Mouse (Mus musculus) kidney, adult 10 weeks (tissue): ENCODE results near the gene Defa26. TPM values are rescaled to one million over a fixed set of nuclear protein-coding genes. Genes with fewer than 3 reads are reported as not detected.

Source experiments
- polyA plus RNA-seq: library from polyadenylated mRNA; stranded (reverse); fragments of 350-450 nt; fragmentation: Illumina TruSeq; extraction: RNeasy Lipid Tissue Mini Kit (QIAGEN cat#74804); gene quantifications from one replicate; pipeline ENCODE4 v1.2.3, GENCODE M21; 2014; ENCODE audit warnings: low read depth, low replicate concordance

The Defa26 gene
- not detected for polyA plus RNA-seq

DNA sequence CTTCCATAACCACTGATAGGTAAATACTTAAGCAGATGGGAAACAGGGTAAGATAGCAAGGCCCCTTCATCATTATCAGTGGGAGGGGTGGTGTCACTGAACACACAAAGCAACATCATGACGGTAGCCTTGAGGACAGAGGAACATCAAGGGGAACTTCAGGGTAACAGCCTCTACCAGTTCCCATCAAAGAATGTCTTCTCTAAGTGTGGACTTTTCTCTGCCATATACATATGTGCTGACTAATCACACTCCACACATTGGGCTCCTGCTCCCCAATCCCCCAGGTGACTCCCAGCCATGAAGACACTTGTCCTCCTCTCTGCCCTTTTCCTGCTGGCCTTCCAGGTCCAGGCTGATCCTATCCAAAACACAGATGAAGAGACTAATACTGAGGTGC is at the start of gene Defa26:
TSS of gene Defa26 (plus strand) at position 301 of the 400 bp plus-strand sequence.

DNA sequence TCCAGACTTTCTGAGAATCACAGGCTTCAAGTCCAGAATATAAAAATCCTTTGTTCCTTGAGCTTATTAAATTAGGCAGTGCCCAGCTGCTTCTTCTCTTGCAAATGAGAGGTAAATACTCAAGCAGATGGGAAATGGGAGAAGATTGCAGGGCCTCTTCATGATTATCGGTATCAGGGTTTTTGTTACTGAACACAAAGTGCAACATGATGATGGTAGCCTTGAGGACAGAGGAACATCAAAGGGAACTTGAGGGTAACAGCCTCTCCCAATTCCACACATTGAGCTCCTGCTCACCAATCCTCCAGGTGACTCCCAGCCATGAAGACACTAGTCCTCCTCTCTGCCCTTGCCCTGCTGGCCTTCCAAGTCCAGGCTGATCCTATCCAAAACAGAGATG is 35.3 kb upstream of the Defa26 start, which contains the start of gene Defa28:
TSS of gene Defa28 (plus strand) at position 301 of the 400 bp plus-strand sequence.

DNA sequence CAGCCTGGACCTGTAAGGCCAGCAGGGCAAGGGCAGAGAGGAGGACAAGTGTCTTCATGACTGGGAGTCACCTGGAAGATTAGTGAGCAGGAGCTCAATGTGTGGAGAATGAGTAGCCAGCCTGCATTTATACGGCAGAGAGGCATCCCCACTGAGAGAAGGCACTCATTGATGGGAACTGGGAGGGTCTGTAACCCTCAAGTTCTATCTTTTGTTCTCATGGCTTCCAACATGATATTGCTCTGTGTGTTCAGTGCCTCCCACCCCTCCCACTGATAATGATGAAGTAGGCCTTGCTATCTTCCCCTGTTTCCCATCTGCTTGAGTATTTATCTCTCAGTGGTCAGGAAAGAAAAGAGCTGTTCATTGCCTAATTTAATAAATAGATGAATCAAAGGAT is 23.6 kb upstream of the Defa26 start, which contains the start of gene Gm7861:
TSS of gene Gm7861 (minus strand) at position 101 of the 400 bp plus-strand sequence.

DNA sequence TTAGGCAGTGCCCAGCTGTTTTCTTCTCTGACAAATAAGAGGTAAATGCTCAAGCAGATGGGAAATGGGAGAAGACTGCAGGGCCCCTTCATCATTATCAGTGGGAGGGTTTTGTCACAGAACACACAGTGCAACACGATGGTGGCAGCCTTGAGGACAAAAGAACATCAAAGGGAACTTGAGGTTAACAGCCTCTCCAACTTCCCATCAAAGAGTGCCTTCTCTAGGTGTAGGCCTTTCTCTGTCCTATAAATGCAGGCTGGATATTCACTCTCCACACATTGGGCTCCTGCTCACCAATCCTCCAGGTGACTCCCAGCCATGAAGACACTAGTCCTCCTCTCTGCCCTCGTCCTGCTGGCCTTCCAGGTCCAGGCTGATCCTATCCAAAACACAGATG is 37.5 kb downstream of the Defa26 start, which contains the start of gene Defa17:
TSS of gene Defa17 (plus strand) at position 301 of the 400 bp plus-strand sequence.

DNA sequence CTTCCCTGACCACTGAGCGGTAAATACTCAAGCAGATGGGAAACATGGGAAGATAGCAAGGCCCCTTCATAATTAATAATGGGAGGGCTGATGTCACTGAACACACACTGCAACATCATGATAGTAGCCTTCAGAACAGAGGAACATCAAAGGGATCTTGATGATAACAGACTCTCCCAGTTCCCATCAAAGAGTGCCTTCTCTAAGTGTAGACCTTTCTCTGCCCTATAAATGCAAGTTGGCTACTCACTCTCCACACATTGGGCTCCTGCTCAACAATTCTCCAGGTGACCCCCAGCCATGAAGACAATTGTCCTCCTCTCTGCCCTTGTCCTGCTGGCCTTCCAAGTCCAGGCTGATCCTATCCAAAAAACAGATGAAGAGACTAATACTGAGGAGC is 47.5 kb downstream of the Defa26 start, which contains the start of gene Defa34:
TSS of gene Defa34 (plus strand) at position 301 of the 400 bp plus-strand sequence.

Other genes starting within 250 kb of the Defa26 start
- not detected for gene Defa2, start 239.7 kb upstream of the Defa26 start, polyA plus RNA-seq
- not detected for gene Defa33, start 226.4 kb upstream of the Defa26 start, polyA plus RNA-seq
- gene Defa36, start 190.8 kb upstream of the Defa26 start, polyA plus RNA-seq = not detected
- gene Gm7849, start 161.6 kb upstream of the Defa26 start, polyA plus RNA-seq = not detected
- not detected for gene Defa20, start 108.9 kb upstream of the Defa26 start, polyA plus RNA-seq
- not detected for gene Defa32, start 89.2 kb upstream of the Defa26 start, polyA plus RNA-seq
- gene Defa37, start 52.8 kb upstream of the Defa26 start, polyA plus RNA-seq = not detected
- not detected for gene Defa28, start 35.2 kb upstream of the Defa26 start, polyA plus RNA-seq
- gene Gm7861, start 23.7 kb upstream of the Defa26 start, polyA plus RNA-seq = not detected
- not detected for gene Defa17, start 37.6 kb downstream of the Defa26 start, polyA plus RNA-seq
- gene Defa34, start 47.6 kb downstream of the Defa26 start, polyA plus RNA-seq = not detected
- not detected for gene AY761184, start 85.5 kb downstream of the Defa26 start, polyA plus RNA-seq
- gene Defa24, start 116.3 kb downstream of the Defa26 start, polyA plus RNA-seq = not detected
- gene Defb50, start 205.4 kb downstream of the Defa26 start, polyA plus RNA-seq = not detected
- gene Defb2, start 221.7 kb downstream of the Defa26 start, polyA plus RNA-seq = not detected
- gene Defb10, start 240.7 kb downstream of the Defa26 start, polyA plus RNA-seq = not detected